Mouse (Mus musculus) embryonic facial prominence, embryonic 13.5 days (tissue): Measurements from ENCODE around the gene H2-T23. TPM values are rescaled to one million over a fixed set of nuclear protein-coding genes. Genes with fewer than 3 reads are reported as not detected.
"Not testable (repeated sequence)": the region's sequence is repeated elsewhere in the genome, so short reads cannot be mapped to it uniquely, and the experiment has no call there.

ENCODE experiments used
- ATAC-seq: fragments of 200-750 bp; cut with Nextera tagmentation; 2 replicates; pipeline ENCODE4 v1.8.0; 2017; ENCODE audit warnings: low read depth; ENCODE audit not compliant: insufficient number of reproducible peaks, insufficient read depth, low FRiP score, low TSS enrichment
- H3K27ac ChIP-seq: fragments of 300-500 bp; sonication (generic); 2 replicates; pipeline ENCODE4 v1.5.1; 2015; ENCODE audit warnings: moderate library complexity, mild to moderate bottlenecking, inconsistent platforms
- H3K27me3 ChIP-seq: fragments of 300-500 bp; sonication (generic); 2 replicates; pipeline ENCODE4 v1.6.1; 2015; ENCODE audit warnings: mild to moderate bottlenecking, inconsistent platforms
- H3K36me3 ChIP-seq: fragments of 300-500 bp; sonication (generic); 2 replicates; pipeline ENCODE4 v1.6.1; 2015; ENCODE audit warnings: mild to moderate bottlenecking, inconsistent platforms
- H3K4me1 ChIP-seq: fragments of 300-500 bp; sonication (generic); 2 replicates; pipeline ENCODE4 v1.6.1; 2015; ENCODE audit warnings: inconsistent platforms
- H3K4me2 ChIP-seq: fragments of 300-500 bp; sonication (generic); 2 replicates; pipeline ENCODE4 v1.6.1; 2015; ENCODE audit warnings: moderate library complexity, mild to moderate bottlenecking, inconsistent platforms
- H3K4me3 ChIP-seq: fragments of 300-500 bp; sonication (generic); 2 replicates; pipeline ENCODE4 v1.5.1; 2015; ENCODE audit warnings: mild to moderate bottlenecking, inconsistent platforms
- H3K9ac ChIP-seq: fragments of 300-500 bp; sonication (generic); 2 replicates; pipeline ENCODE4 v1.6.1; 2015; ENCODE audit warnings: mild to moderate bottlenecking, inconsistent platforms
- H3K9me3 ChIP-seq: fragments of 300-500 bp; sonication (generic); 2 replicates; pipeline ENCODE4 v1.6.1; 2016; ENCODE audit warnings: inconsistent platforms
- WGBS: fragments of 180-500 bp; shearing (Covaris S2); methylation state at CpG from one replicate; pipeline ENCODE4 v1.1.7; 2015; ENCODE audit warnings: mixed read lengths; 5-methylcytosine and 5-hydroxymethylcytosine counted together
- polyA plus RNA-seq: library from polyadenylated mRNA; unstranded; fragments of >200 nt; fragmentation: Nextera tagmentation; extraction: Ambion mirVana; gene quantifications from 2 replicates; pipeline ENCODE4 v1.2.1, GENCODE M21; 2015

The H2-T23 gene
- polyA plus RNA-seq, result 18.8 and 21.6 TPM in 2 replicates

GRCm38 (mm10) chr17:36032351-36032875 is at the start of gene H2-T23:
Gene H2-T23, minus strand, starts transcription at chr17:36032855.
- not testable (repeated sequence) for ATAC-seq, H3K9me3 ChIP-seq, H3K36me3 ChIP-seq, H3K27me3 ChIP-seq, H3K27ac ChIP-seq, H3K4me1 ChIP-seq
- Histone ChIP-seq H3K4me3 (peak within 1 kb of the TSS; percentile 56), H3K4me2 (peak within 1 kb of the TSS; percentile 90), H3K9ac (peak within 1 kb of the TSS; percentile 76)
- 1% methylated on average over 25 of the region's 25 CpGs for WGBS

GRCm38 (mm10) chr17:36081901-36082300 is 49.2 kb upstream of the H2-T23 start:
- not testable (repeated sequence) for ATAC-seq, H3K4me3 ChIP-seq, H3K36me3 ChIP-seq, H3K4me2 ChIP-seq, H3K9me3 ChIP-seq, H3K9ac ChIP-seq, H3K27ac ChIP-seq
- H3K4me1 ChIP-seq, result peaks cover 14% of the 10 kb centered on the region; the same call in 1 of the 2 replicates
- H3K27me3 ChIP-seq, result peaks cover 50% of the 10 kb centered on the region

GRCm38 (mm10) chr17:36060829-36061228 is 28.2 kb upstream of the H2-T23 start:
- Histone ChIP-seq H3K27me3 (no peaks in the 10 kb centered on the region), H3K9me3 (no peaks in the 10 kb centered on the region), H3K4me3 (no peak overlapping the region), H3K4me2 (no peak overlapping the region), H3K27ac (no peak overlapping the region), H3K9ac (no peak overlapping the region), H3K36me3 (no peaks in the 10 kb centered on the region), H3K4me1 (no peaks in the 10 kb centered on the region)
- no peak for ATAC-seq
- WGBS, result 26% methylated on average over 2 of the region's 2 CpGs

GRCm38 (mm10) chr17:36058362-36058761 is 25.7 kb upstream of the H2-T23 start, which contains the start of gene Gm11127:
Gene Gm11127, minus strand, starts transcription at chr17:36058371.
- not testable (repeated sequence) for ATAC-seq

GRCm38 (mm10) chr17:36057927-36058326 is 25.3 kb upstream of the H2-T23 start:
- not testable (repeated sequence) for H3K4me1 ChIP-seq, H3K27ac ChIP-seq, H3K4me3 ChIP-seq, H3K27me3 ChIP-seq, H3K9ac ChIP-seq, H3K36me3 ChIP-seq, H3K4me2 ChIP-seq, ATAC-seq, H3K9me3 ChIP-seq
- WGBS, result 89% methylated on average over 25 of the region's 25 CpGs

More at GRCm38 (mm10) chr17:36058362-36058761, 25.7 kb upstream of the H2-T23 start, which contains the start of gene Gm11127:
- 50% methylated on average over 1 of the region's 1 CpGs for WGBS
- not testable (repeated sequence) for H3K4me1 ChIP-seq, H3K9ac ChIP-seq, H3K27me3 ChIP-seq, H3K4me2 ChIP-seq, H3K27ac ChIP-seq, H3K4me3 ChIP-seq, H3K36me3 ChIP-seq, H3K9me3 ChIP-seq

- ATAC-seq, result no peak
- Histone ChIP-seq H3K4me3 (peak overlapping the region; percentile 48), H3K4me1 (peaks cover 5% of the 10 kb centered on the region; the same call in 1 of the 2 replicates), H3K9ac (no peak overlapping the region), H3K36me3 (no peaks in the 10 kb centered on the region), H3K9me3 (no peaks in the 10 kb centered on the region), H3K27me3 (no peaks in the 10 kb centered on the region), H3K4me2 (peak overlapping the region; percentile 76), H3K27ac (no peak overlapping the region)
- 84% methylated on average over 3 of the region's 3 CpGs for WGBS
Observed at GRCm38 (mm10) chr17:36043286-36043685, 10.6 kb upstream of the H2-T23 start.

GRCm38 (mm10) chr17:36042610-36043169 is 10.0 kb upstream of the H2-T23 start, which contains the start of the genes H2-T22 and Gm6034:
Gene H2-T22, minus strand, starts transcription at chr17:36042747.
Gene Gm6034, plus strand, starts transcription at chr17:36042961.
- WGBS, result under 1% methylated on average over 12 of the region's 12 CpGs
- not testable (repeated sequence) for H3K27ac ChIP-seq

GRCm38 (mm10) chr17:36042055-36042454 is 9.4 kb upstream of the H2-T23 start:
- ATAC-seq, result 0 out of 2 replicates have a peak, but pooled peaks have one; percentile 63
- H3K9me3 ChIP-seq, H3K27ac ChIP-seq, H3K27me3 ChIP-seq, H3K36me3 ChIP-seq, H3K4me1 ChIP-seq: not testable (repeated sequence)
- Histone ChIP-seq H3K4me2 (peak overlapping the region; percentile 76), H3K9ac (peak overlapping the region; percentile 69), H3K4me3 (peak overlapping the region; percentile 48)
- WGBS, result 1% methylated on average over 19 of the region's 19 CpGs

More at GRCm38 (mm10) chr17:36042610-36043169, 10.0 kb upstream of the H2-T23 start, which contains the start of the genes H2-T22 and Gm6034:
- H3K9ac ChIP-seq, result peak within 1 kb of the TSS; percentile 69
- not testable (repeated sequence) for H3K27me3 ChIP-seq, H3K4me1 ChIP-seq, H3K9me3 ChIP-seq, H3K36me3 ChIP-seq
- peak within 1 kb of the TSS; percentile 76 for H3K4me2 ChIP-seq
- peak; percentile 95 for ATAC-seq
- H3K4me3 ChIP-seq, result peak within 1 kb of the TSS; percentile 48

- not testable (repeated sequence) for H3K36me3 ChIP-seq, H3K27me3 ChIP-seq, H3K4me3 ChIP-seq, H3K4me2 ChIP-seq, ATAC-seq, H3K9ac ChIP-seq, H3K27ac ChIP-seq, H3K9me3 ChIP-seq, H3K4me1 ChIP-seq
- 87% methylated on average over 2 of the region's 2 CpGs for WGBS
Observed at GRCm38 (mm10) chr17:36040604-36041003, 7.9 kb upstream of the H2-T23 start.

GRCm38 (mm10) chr17:36036126-36036525 is 3.5 kb upstream of the H2-T23 start:
- H3K36me3 ChIP-seq, H3K9me3 ChIP-seq, H3K4me1 ChIP-seq, H3K27me3 ChIP-seq, H3K27ac ChIP-seq, H3K4me3 ChIP-seq, H3K4me2 ChIP-seq, H3K9ac ChIP-seq, ATAC-seq: not testable (repeated sequence)
- WGBS, result 86% methylated on average over 13 of the region's 13 CpGs

GRCm38 (mm10) chr17:36035010-36035638 is 2.5 kb upstream of the H2-T23 start:
- not testable (repeated sequence) for H3K9ac ChIP-seq, ATAC-seq, H3K9me3 ChIP-seq, H3K27ac ChIP-seq, H3K4me3 ChIP-seq, H3K27me3 ChIP-seq, H3K4me2 ChIP-seq, H3K36me3 ChIP-seq, H3K4me1 ChIP-seq
- 33% methylated on average over 3 of the region's 3 CpGs for WGBS

GRCm38 (mm10) chr17:36034524-36034923 is 1.9 kb upstream of the H2-T23 start:
- H3K27ac ChIP-seq, ATAC-seq, H3K9me3 ChIP-seq, H3K4me3 ChIP-seq, H3K9ac ChIP-seq, H3K36me3 ChIP-seq, H3K27me3 ChIP-seq, H3K4me1 ChIP-seq, H3K4me2 ChIP-seq: not testable (repeated sequence)
- WGBS, result 63% methylated on average over 3 of the region's 3 CpGs
